Mouse (Mus musculus) C2C12 (cell line): ENCODE results near the gene Lrmda. TPM values are rescaled to one million over a fixed set of nuclear protein-coding genes. Genes with fewer than 3 reads are reported as not detected.

Experiments
- H3K27me3 ChIP-seq: one replicate; pipeline ENCODE4 v1.6.1; 2011; ENCODE audit not compliant: control insufficient read depth, insufficient read depth, insufficient read length
- H3K36me3 ChIP-seq: one replicate; pipeline ENCODE4 v1.6.1; 2011; ENCODE audit not compliant: control insufficient read depth, insufficient read depth
- H3K4me3 ChIP-seq: one replicate; pipeline ENCODE4 v1.5.1; 2011; ENCODE audit warnings: mild to moderate bottlenecking, control low read depth; ENCODE audit not compliant: poor library complexity, insufficient read depth, severe bottlenecking
- H3K79me2 ChIP-seq: one replicate; pipeline ENCODE4 v1.6.1; 2011; ENCODE audit not compliant: control insufficient read depth, insufficient read depth
- H3K79me3 ChIP-seq: one replicate; pipeline ENCODE4 v1.6.1; 2011; ENCODE audit warnings: low read depth, control low read depth
- H3ac ChIP-seq: one replicate; pipeline ENCODE3; 2011; ENCODE audit warnings: low read depth; ENCODE audit not compliant: control insufficient read depth, insufficient read length
- CEBPB ChIP-seq: IDR thresholded peaks from one replicate; pipeline ENCODE4 v1.6.1; 2011; ENCODE audit warnings: low read depth, mild to moderate bottlenecking, control low read depth, moderate library complexity
- CTCF ChIP-seq: IDR thresholded peaks from one replicate; pipeline ENCODE4 v1.5.1; 2011; ENCODE audit not compliant: control insufficient read depth, insufficient read depth, insufficient read length
- FOSL1 ChIP-seq: IDR thresholded peaks from one replicate; pipeline ENCODE4 v1.8.0; 2011; ENCODE audit warnings: mild to moderate bottlenecking, low read length; ENCODE audit not compliant: poor library complexity, insufficient read depth, severe bottlenecking
- MAX ChIP-seq: IDR thresholded peaks from one replicate; pipeline ENCODE4 v1.6.1; 2011; ENCODE audit warnings: mild to moderate bottlenecking, control low read depth
- MYOD1 ChIP-seq: IDR thresholded peaks from one replicate; pipeline ENCODE4 v1.6.1; 2011; ENCODE audit warnings: low read depth; ENCODE audit not compliant: control insufficient read depth, insufficient read length
- MYOG ChIP-seq: IDR thresholded peaks from one replicate; pipeline ENCODE4 v1.6.1; 2011; ENCODE audit not compliant: control insufficient read depth, insufficient read length; ENCODE audit errors: extremely low read depth
- USF1 ChIP-seq: IDR thresholded peaks from one replicate; pipeline ENCODE4 v1.6.1; 2011; ENCODE audit warnings: low read depth, mild to moderate bottlenecking, control low read depth, moderate library complexity
- long read RNA-seq, 2 experiments: library from polyadenylated mRNA; unstranded; transcript quantifications; one replicate each; pipeline ENCODE4 v2.0.0; 2019 to 2020
- polyA plus RNA-seq: library from polyadenylated mRNA; unstranded; fragments of >200 nt; fragmentation: generic; extraction: Trizol; gene quantifications from one replicate; pipeline ENCODE4 v1.2.1, GENCODE M21; 2012; ENCODE audit warnings: missing spikeins

Lrmda gene
- polyA plus RNA-seq = not detected
- long read RNA-seq, experiment 1, partial matches to known transcripts = 0 of 2 reads
- long read RNA-seq, experiment 1, other reads (novel, unspliced or antisense) = 2 of 2 reads
- long read RNA-seq, experiment 2 = 0 reads

DNA sequence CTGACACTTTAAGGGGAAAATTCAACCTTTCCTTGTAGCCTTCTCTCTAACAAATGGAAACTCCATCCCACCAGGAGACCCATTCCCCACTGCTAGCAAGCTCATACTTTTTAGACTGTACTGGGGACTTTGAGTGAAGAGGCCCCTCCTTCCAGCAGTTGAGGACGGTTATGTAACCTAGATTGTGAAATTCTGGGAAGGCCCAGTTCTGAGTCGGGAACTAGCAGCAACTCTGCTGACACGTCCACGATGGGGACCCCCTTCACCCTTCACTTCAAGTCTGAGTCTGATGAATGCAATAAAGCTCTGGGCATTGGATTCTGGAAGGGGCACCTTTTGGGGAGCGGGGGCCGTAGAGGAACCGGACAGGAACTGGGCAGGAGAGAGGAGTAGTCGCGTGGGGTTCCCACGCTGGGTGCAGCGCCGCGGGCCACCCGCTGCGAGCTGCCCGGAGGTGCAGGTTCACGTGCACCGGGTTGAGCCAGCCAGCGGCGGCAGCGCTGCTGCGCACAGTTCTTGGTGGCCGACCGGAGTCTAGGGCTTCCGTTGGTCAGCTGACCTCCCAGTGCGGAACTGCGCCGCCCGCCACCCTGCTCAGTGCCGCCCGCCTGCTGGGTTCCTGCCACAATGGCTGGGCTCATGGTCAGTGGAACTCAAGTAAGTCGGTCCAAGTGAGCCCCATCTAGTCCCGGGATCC is at the start of gene Lrmda:
TSS of gene Lrmda (plus strand) at position 461 of the 697 bp plus-strand sequence.
- no peaks in the 10 kb centered on the region for H3K79me2 ChIP-seq
- H3K4me3 ChIP-seq = no peak within 1 kb of the TSS
- TF ChIP-seq CEBPB (no peak), USF1 (no peak), MYOG (no peak), CTCF (no peak), FOSL1 (no peak), MAX (no peak), MYOD1 (no peak)
- peaks cover 26% of the 10 kb centered on the region for H3K27me3 ChIP-seq
- no peaks in the 10 kb centered on the region for H3K79me3 ChIP-seq
- no peaks in the 10 kb centered on the region for H3K36me3 ChIP-seq
- no peak within 1 kb of the TSS for H3ac ChIP-seq

- Histone ChIP-seq H3K79me3 (no peaks in the 10 kb centered on the region), H3K4me3 (no peak overlapping the region), H3K79me2 (peaks cover 3% of the 10 kb centered on the region), H3ac (no peak overlapping the region), H3K27me3 (no peaks in the 10 kb centered on the region), H3K36me3 (no peaks in the 10 kb centered on the region)
- TF ChIP-seq MYOG = no peak
- TF ChIP-seq CTCF = no peak
These were observed 38.0 kb upstream of the Lrmda start for GRCm38 (mm10) chr14:21981462-21981861.

- no peaks in the 10 kb centered on the region for H3K36me3 ChIP-seq
- H3K4me3 ChIP-seq = no peak overlapping the region
- no peaks in the 10 kb centered on the region for H3K27me3 ChIP-seq
- no peaks in the 10 kb centered on the region for H3K79me3 ChIP-seq
- no peak overlapping the region for H3ac ChIP-seq
- peaks cover 7% of the 10 kb centered on the region for H3K79me2 ChIP-seq
- TF ChIP-seq MYOD1 (no peak), CTCF (no peak), FOSL1 (no peak), MYOG (no peak), MAX (no peak), CEBPB (no peak), USF1 (no peak)
These were observed 37.4 kb upstream of the Lrmda start for GRCm38 (mm10) chr14:21982096-21982591.

- no peak for TF ChIP-seq MYOG
- no peak for TF ChIP-seq CEBPB
- TF ChIP-seq FOSL1 = no peak
- TF ChIP-seq USF1 = no peak
- TF ChIP-seq MAX = no peak
- TF ChIP-seq MYOD1 = no peak
- TF ChIP-seq CTCF = no peak
- Histone ChIP-seq H3K36me3 (no peaks in the 10 kb centered on the region), H3K4me3 (no peak overlapping the region), H3K79me3 (no peaks in the 10 kb centered on the region), H3K79me2 (peaks cover 7% of the 10 kb centered on the region), H3K27me3 (no peaks in the 10 kb centered on the region), H3ac (no peak overlapping the region)
These were observed 36.8 kb upstream of the Lrmda start for GRCm38 (mm10) chr14:21982592-21983310.

- H3ac ChIP-seq = no peak overlapping the region
- H3K27me3 ChIP-seq = no peaks in the 10 kb centered on the region
- TF ChIP-seq FOSL1 = no peak
- no peak for TF ChIP-seq MAX
- no peak for TF ChIP-seq MYOD1
- TF ChIP-seq USF1 = no peak
- TF ChIP-seq CEBPB = no peak
- no peak for TF ChIP-seq MYOG
- TF ChIP-seq CTCF = no peak
- H3K79me3 ChIP-seq = no peaks in the 10 kb centered on the region
- H3K4me3 ChIP-seq = no peak overlapping the region
- H3K36me3 ChIP-seq = no peaks in the 10 kb centered on the region
- H3K79me2 ChIP-seq = peaks cover 7% of the 10 kb centered on the region
These were observed 36.1 kb upstream of the Lrmda start for GRCm38 (mm10) chr14:21983311-21983949.
